Mouse (Mus musculus): ENCODE measurements around the gene Olfr222. TPM values are rescaled to one million over a fixed set of nuclear protein-coding genes. Genes with fewer than 3 reads are reported as not detected.

Olfr222 gene
- total and polyA plus RNA-seq, 2 experiments from 2014 or later: not detected

DNA sequence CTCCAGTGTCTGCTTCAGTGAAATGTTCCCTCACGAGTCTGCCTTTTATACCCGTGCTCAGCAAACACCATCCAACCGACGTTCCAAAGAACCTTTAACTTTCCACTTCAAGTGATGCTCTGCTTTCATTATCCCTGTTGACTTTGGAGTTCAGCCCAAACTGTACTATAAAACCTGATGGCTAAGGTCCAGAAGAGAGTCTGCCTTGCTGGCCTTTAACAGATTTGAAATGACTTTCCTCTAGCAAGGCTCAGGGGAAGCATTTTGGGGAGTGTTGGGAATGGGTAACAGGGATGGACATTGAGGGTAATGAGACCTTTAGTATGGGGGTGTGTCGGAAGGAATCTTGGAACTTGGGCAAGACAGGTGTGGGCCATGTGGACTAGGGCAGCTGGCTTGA lies 45.8 kb downstream of the Olfr222 start:
- TF ChIP-seq CTCF (IDR thresholded peaks at IDR 0.05; ENCODE audit: low read depth): no peak
- Histone ChIP-seq H3K4me1 (ENCODE audit: insufficient read depth) (no peaks in the 10 kb centered on the region), H3K4me2 (ENCODE audit: low read depth) (no peak overlapping the region), H3K27ac (ENCODE audit: low read depth, low read length) (no peak overlapping the region), H3K9me3 (ENCODE audit: low read length) (no peaks in the 10 kb centered on the region), H3K27me3 (ENCODE audit: insufficient read depth, low read length) (no peaks in the 10 kb centered on the region), H3K4me3 (ENCODE audit: low read depth, low read length) (no peak overlapping the region), H3K9ac (no peak overlapping the region), H3K36me3 (ENCODE audit: insufficient read depth) (no peaks in the 10 kb centered on the region)
- no peak for ATAC-seq
- 74% methylated on average over 5 of the region's 5 CpGs for WGBS
- no peak for DNase-seq

DNA sequence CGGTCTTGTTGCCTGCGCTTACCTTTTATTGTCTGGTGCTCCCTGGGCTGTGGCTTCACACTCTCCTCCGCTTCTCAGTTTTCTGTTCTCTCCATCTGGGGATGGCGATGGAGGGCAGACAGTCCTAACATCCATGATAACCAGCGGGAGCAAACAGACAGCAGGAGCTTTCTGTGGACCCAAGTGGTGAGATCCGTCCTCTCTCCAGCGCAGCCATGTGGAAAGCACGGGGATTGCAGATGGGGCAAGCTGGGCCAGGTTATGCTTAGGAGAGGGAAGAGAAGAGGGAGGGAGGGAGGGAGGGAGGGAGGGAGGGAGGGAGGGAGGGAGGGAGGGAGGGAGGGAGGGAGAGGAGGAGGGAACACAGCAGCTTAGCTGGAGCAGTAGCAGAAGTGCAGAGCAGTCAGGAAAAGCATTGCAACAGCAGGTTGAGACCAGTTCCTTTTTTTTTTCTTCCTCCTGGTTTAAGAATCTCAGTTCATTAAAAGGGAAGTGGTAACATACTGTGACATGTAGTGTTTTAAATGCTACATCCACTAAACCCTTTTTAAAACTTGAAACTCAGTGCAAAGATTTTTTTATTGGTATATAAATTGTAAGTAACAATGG lies 49.5 kb downstream of the Olfr222 start, which contains the start of gene Zkscan17:
Gene Zkscan17, minus strand, starts transcription at position 280 of the 609 bp plus-strand sequence.
- no peaks in the 10 kb centered on the region for H3K9me3 ChIP-seq (ENCODE audit: low read length)
- H3K4me1 ChIP-seq (ENCODE audit: insufficient read depth): no peaks in the 10 kb centered on the region
- no peak within 1 kb of the TSS for H3K4me3 ChIP-seq (ENCODE audit: low read depth, low read length)
- 55% methylated on average over 8 of the region's 8 CpGs for WGBS
- no peak within 1 kb of the TSS for H3K27ac ChIP-seq (ENCODE audit: low read depth, low read length)
- ATAC-seq (peak; percentile 38; the same call in 1 of the 2 replicates), DNase-seq (peak; percentile 21)
- H3K9ac ChIP-seq: no peak within 1 kb of the TSS
- H3K27me3 ChIP-seq (ENCODE audit: insufficient read depth, low read length): no peaks in the 10 kb centered on the region
- no peak within 1 kb of the TSS for H3K4me2 ChIP-seq (ENCODE audit: low read depth)
- no peaks in the 10 kb centered on the region for H3K36me3 ChIP-seq (ENCODE audit: insufficient read depth)
- peak; percentile 47 for TF ChIP-seq CTCF (IDR thresholded peaks at IDR 0.05; ENCODE audit: low read depth)

DNA sequence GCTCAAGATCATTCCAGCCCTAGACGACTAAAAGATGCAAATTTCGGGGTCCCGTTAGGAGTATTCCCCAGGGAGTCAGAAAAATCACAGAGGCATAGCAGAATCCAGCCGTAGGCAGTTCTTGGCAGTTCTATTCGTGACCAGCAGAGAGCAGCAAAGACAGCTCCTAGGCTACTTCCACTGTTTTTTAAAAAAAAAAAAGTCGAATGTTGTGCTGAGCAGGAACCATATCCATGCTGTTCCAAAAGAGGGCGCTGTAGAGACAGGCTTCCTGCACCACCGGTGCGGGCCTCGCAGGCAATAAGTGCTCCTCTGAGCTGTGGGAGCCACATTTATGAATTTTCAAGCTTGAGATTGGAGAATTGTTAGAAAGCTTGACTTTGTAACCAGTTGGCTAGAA lies 50.8 kb downstream of the Olfr222 start:
- Histone ChIP-seq H3K4me2 (ENCODE audit: low read depth) (no peak overlapping the region), H3K4me3 (ENCODE audit: low read depth, low read length) (no peak overlapping the region), H3K27me3 (ENCODE audit: insufficient read depth, low read length) (no peaks in the 10 kb centered on the region), H3K9me3 (ENCODE audit: low read length) (no peaks in the 10 kb centered on the region), H3K36me3 (ENCODE audit: insufficient read depth) (no peaks in the 10 kb centered on the region), H3K27ac (ENCODE audit: low read depth, low read length) (no peak overlapping the region), H3K4me1 (ENCODE audit: insufficient read depth) (no peaks in the 10 kb centered on the region), H3K9ac (no peak overlapping the region)
- WGBS: 9% methylated on average over 10 of the region's 10 CpGs
- TF ChIP-seq CTCF (IDR thresholded peaks at IDR 0.05; ENCODE audit: low read depth): peak; percentile 93
- ATAC-seq: peak; percentile 84
- peak; percentile 93 for DNase-seq

GRCm38 (mm10) chr11:59524150-59524549 lies 51.9 kb downstream of the Olfr222 start:
- 99% methylated on average over 2 of the region's 2 CpGs for WGBS
- no peak overlapping the region for H3K9ac ChIP-seq
- no peaks in the 10 kb centered on the region for H3K9me3 ChIP-seq (ENCODE audit: low read length)
- no peak overlapping the region for H3K27ac ChIP-seq (ENCODE audit: low read depth, low read length)
- TF ChIP-seq CTCF (IDR thresholded peaks at IDR 0.05; ENCODE audit: low read depth): no peak
- no peaks in the 10 kb centered on the region for H3K36me3 ChIP-seq (ENCODE audit: insufficient read depth)
- no peak overlapping the region for H3K4me3 ChIP-seq (ENCODE audit: low read depth, low read length)
- DNase-seq (no peak), ATAC-seq (no peak)
- H3K4me2 ChIP-seq (ENCODE audit: low read depth): no peak overlapping the region
- no peaks in the 10 kb centered on the region for H3K27me3 ChIP-seq (ENCODE audit: insufficient read depth, low read length)
- H3K4me1 ChIP-seq (ENCODE audit: insufficient read depth): no peaks in the 10 kb centered on the region

Other genes with a start within 250 kb of the Olfr222 start
- gene Prss38, start 200.6 kb downstream of the Olfr222 start, total RNA-seq (2014; rRNA removed): not detected in 2 replicates
- gene Prss38, start 200.6 kb downstream of the Olfr222 start, polyA plus RNA-seq (2015; fragmentation: Nextera tagmentation; extraction: Ambion mirVana): 0.12 TPM in 1 of 2 replicates, not detected in the other
- gene Jmjd4, start 126.2 kb downstream of the Olfr222 start, total RNA-seq (2014; rRNA removed): 26.5 and 27.7 TPM in 2 replicates
- gene Jmjd4, start 126.2 kb downstream of the Olfr222 start, polyA plus RNA-seq (2015; fragmentation: Nextera tagmentation; extraction: Ambion mirVana): 14.2 and 17.0 TPM in 2 replicates
- gene Snap47, start 125.0 kb downstream of the Olfr222 start, total RNA-seq (2014; rRNA removed): 369 and 373 TPM in 2 replicates
- 488 and 507 TPM in 2 replicates for gene Snap47, start 125.0 kb downstream of the Olfr222 start, polyA plus RNA-seq (2015; fragmentation: Nextera tagmentation; extraction: Ambion mirVana)
- gene Zfp867, start 103.8 kb downstream of the Olfr222 start, total RNA-seq (2014; rRNA removed): 14.1 and 14.2 TPM in 2 replicates
- gene Zfp867, start 103.8 kb downstream of the Olfr222 start, polyA plus RNA-seq (2015; fragmentation: Nextera tagmentation; extraction: Ambion mirVana): 5.6 and 7.5 TPM in 2 replicates
- gene Zkscan17, start 49.5 kb downstream of the Olfr222 start, total RNA-seq (2014; rRNA removed): 15.9 and 21.4 TPM in 2 replicates
- gene Zkscan17, start 49.5 kb downstream of the Olfr222 start, polyA plus RNA-seq (2015; fragmentation: Nextera tagmentation; extraction: Ambion mirVana): 12.2 and 13.9 TPM in 2 replicates
- gene Nlrp3, start 34.7 kb downstream of the Olfr222 start, total RNA-seq (2014; rRNA removed): 0.08 and 0.14 TPM in 2 replicates
- gene Nlrp3, start 34.7 kb downstream of the Olfr222 start, polyA plus RNA-seq (2015; fragmentation: Nextera tagmentation; extraction: Ambion mirVana): 0.10 and 0.30 TPM in 2 replicates
- not detected in 2 replicates for gene Olfr223, start 17.1 kb upstream of the Olfr222 start, total RNA-seq (2014; rRNA removed)
- gene Olfr223, start 17.1 kb upstream of the Olfr222 start, polyA plus RNA-seq (2015; fragmentation: Nextera tagmentation; extraction: Ambion mirVana): not detected in 2 replicates
- 191 and 205 TPM in 2 replicates for gene Mprip, start 85.1 kb upstream of the Olfr222 start, total RNA-seq (2014; rRNA removed)
- gene Mprip, start 85.1 kb upstream of the Olfr222 start, polyA plus RNA-seq (2015; fragmentation: Nextera tagmentation; extraction: Ambion mirVana): 62.0 and 62.2 TPM in 2 replicates
- 0.92 and 6.0 TPM in 2 replicates for gene Pld6, start 211.4 kb upstream of the Olfr222 start, total RNA-seq (2014; rRNA removed)
- 6.8 and 12.1 TPM in 2 replicates for gene Pld6, start 211.4 kb upstream of the Olfr222 start, polyA plus RNA-seq (2015; fragmentation: Nextera tagmentation; extraction: Ambion mirVana)
- 33.7 and 36.9 TPM in 2 replicates for gene Flcn, start 233.8 kb upstream of the Olfr222 start, total RNA-seq (2014; rRNA removed)
- gene Flcn, start 233.8 kb upstream of the Olfr222 start, polyA plus RNA-seq (2015; fragmentation: Nextera tagmentation; extraction: Ambion mirVana): 25.0 and 31.4 TPM in 2 replicates

All from forebrain, postnatal 0 days (tissue).